Mouse (Mus musculus): ENCODE measurements around the gene E130308A19Rik. TPM values are rescaled to one million over a fixed set of nuclear protein-coding genes. Genes with fewer than 3 reads are reported as not detected.

E130308A19Rik gene
- polyA plus RNA-seq, 1 experiment from 2014 or later, result 39.7 TPM

DNA sequence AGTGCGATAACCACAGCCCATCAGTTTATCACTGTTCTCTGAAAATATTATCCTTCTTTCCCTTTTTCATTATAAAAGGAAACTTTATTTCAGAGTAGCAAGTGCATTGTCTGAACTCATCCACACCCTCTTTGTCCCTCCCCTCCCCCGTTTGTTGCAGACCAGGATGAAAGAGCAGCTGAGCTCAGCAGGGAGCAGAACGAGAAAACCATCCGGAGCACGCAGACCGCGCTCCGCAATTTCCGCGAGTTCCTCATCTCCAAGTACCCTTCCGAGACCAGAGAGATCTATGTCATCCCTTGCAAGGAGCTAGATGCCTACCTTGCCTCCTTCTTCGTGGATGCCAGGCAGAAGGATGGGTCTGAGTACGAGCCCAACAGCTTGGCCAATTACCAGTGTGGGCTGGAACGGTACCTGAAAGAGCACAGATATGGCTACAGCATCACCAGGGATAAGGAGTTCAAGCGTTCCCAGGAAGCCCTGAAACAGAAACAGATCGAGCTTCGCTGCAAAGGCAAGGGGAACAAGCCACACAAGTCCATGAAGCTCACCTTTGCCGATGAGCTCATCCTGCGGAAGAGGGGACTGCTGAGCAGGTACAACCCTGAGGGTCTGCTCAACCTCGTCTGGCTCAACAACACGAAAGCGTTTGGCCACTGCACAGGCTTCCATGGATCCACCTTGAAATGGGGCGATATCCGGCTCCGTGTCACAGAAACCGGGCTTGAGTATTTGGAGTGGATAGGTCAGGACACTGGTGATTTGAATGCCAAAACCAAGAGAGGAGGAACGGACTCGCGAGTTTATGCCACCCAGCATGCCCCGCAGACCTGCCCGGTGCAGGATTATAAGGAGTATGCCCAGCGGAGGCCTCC lies 93.7 kb downstream of the E130308A19Rik start:
- H3K4me1 ChIP-seq, result peaks cover 13% of the 10 kb centered on the region
- H3K4me2 ChIP-seq, result no peak overlapping the region
- ATAC-seq, result no peak
- H3K4me3 ChIP-seq, result no peak overlapping the region
- WGBS, result 85% methylated on average over 32 of the region's 32 CpGs
- H3K27me3 ChIP-seq, result no peaks in the 10 kb centered on the region
- H3K9me3 ChIP-seq (replicated peaks), result no peaks in the 10 kb centered on the region
- no peak overlapping the region for H3K9ac ChIP-seq
- H3K36me3 ChIP-seq (ENCODE audit: poor library complexity, severe bottlenecking), result peaks cover 12% of the 10 kb centered on the region
- no peak overlapping the region for H3K27ac ChIP-seq

DNA sequence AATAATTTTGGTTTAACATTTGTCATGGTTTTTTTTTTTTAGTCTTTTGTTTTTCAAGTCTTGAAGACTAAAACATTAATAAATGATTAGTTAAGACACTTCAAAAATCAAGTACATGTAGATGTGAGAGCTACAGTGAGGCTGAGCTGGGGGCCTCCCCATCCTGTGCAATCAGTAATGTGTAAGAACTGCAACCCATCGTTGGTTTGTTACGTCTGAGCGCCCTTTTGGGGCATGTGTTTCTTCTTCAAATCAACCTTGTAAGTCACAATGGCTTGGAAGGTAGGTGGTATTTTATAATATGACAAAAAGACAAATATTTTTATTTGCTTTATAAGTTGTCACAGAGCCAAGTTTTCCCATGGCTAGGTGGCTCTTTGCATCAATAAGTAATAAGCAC lies 95.8 kb downstream of the E130308A19Rik start:
- Histone ChIP-seq H3K4me1 (peaks cover 1% of the 10 kb centered on the region; the same call in 1 of the 2 replicates), H3K9ac (no peak overlapping the region), H3K4me2 (no peak overlapping the region), H3K9me3 (replicated peaks) (no peaks in the 10 kb centered on the region), H3K4me3 (no peak overlapping the region), H3K27ac (no peak overlapping the region), H3K36me3 (ENCODE audit: poor library complexity, severe bottlenecking) (peaks cover 12% of the 10 kb centered on the region), H3K27me3 (no peaks in the 10 kb centered on the region)
- 92% methylated on average over 3 of the region's 3 CpGs for WGBS
- ATAC-seq, result no peak

DNA sequence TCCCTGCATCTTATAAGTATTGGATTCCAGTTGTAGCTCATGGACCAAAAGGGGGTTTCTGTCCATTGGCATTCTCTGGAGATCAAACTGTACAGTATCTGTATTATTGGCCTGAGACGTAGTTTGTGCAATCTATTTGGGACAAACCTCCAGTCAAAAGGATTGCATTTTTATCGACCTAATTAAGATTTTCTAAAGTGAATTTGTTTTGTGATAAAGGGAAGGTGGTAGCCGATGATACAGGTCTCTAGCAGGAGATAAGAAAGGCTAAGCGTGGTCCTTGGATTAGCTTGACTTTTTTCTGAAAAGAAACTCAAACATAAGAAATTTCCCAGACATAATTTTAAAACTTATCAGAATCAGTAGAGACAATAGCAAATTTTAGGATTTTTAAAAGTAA lies 99.6 kb downstream of the E130308A19Rik start:
- H3K4me2 ChIP-seq, result no peak overlapping the region
- peaks cover 1% of the 10 kb centered on the region; the same call in 1 of the 2 replicates for H3K36me3 ChIP-seq (ENCODE audit: poor library complexity, severe bottlenecking)
- no peak overlapping the region for H3K9ac ChIP-seq
- 0 out of 2 replicates have a peak, but pooled peaks cover 6% of the 10 kb centered on the region for H3K4me1 ChIP-seq
- H3K27me3 ChIP-seq, result no peaks in the 10 kb centered on the region
- H3K27ac ChIP-seq, result no peak overlapping the region
- H3K4me3 ChIP-seq, result no peak overlapping the region
- WGBS, result 83% methylated on average over 4 of the region's 4 CpGs
- no peaks in the 10 kb centered on the region for H3K9me3 ChIP-seq (replicated peaks)
- no peak for ATAC-seq

DNA sequence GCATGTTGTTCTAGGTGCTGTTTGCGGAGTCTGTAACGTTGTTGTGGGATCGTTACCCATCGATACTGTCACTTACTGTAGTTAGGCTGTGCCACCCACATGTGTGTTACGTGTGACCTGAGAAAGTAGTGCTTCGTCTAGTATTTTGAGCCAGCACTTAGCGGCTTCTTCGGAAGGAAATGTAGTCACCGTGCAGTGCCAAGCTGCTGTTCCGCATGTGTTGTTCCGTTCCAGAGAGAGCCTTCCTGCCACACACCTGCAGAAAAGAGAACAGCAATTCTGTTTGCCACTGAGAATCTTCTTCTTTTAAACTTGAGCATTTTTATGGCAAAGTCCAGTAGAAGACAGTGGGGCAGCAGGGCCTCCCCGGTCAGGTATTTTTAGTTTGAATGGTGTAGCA lies 100.5 kb downstream of the E130308A19Rik start:
- Histone ChIP-seq H3K9ac (no peak overlapping the region), H3K9me3 (replicated peaks) (no peaks in the 10 kb centered on the region), H3K4me1 (0 out of 2 replicates have a peak, but pooled peaks cover 6% of the 10 kb centered on the region), H3K36me3 (ENCODE audit: poor library complexity, severe bottlenecking) (no peaks in the 10 kb centered on the region), H3K4me3 (no peak overlapping the region), H3K27ac (no peak overlapping the region), H3K27me3 (no peaks in the 10 kb centered on the region), H3K4me2 (no peak overlapping the region)
- ATAC-seq, result no peak
- WGBS, result 94% methylated on average over 12 of the region's 12 CpGs

DNA sequence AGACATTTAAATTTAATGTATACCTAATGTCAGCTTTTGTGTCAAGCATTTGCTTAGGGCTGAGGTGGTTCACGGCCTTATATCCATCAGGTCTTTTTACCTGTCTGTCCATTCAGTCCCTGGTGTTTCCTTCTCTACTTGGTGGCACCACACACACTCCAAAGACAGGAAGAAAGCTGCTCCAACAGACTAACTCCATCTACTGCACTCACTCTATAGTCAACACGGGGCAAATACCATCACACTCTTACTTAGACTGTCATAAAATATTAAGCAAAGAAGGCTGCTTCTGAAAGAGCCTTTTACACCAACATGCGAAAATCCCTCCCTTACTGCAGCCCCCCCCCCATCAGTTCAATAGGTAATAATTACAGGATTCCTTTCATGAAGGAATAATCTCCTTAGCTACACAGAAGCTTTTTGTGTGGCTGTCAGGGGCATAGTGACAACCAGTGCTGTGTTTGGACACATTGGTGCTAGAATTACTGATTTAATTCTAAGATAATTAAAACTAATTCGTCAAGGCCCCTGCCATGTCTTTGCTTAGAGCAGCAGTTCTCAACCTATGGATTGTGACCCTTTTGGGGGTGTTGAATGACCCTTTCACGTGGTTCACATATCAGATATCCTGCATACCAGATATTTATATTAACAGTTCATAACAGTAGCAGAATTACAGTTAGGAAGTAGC lies 101.3 kb downstream of the E130308A19Rik start:
- Histone ChIP-seq H3K9me3 (replicated peaks) (no peaks in the 10 kb centered on the region), H3K4me3 (no peak overlapping the region), H3K36me3 (ENCODE audit: poor library complexity, severe bottlenecking) (no peaks in the 10 kb centered on the region), H3K4me2 (no peak overlapping the region), H3K4me1 (0 out of 2 replicates have a peak, but pooled peaks cover 6% of the 10 kb centered on the region), H3K27me3 (no peaks in the 10 kb centered on the region), H3K9ac (no peak overlapping the region), H3K27ac (no peak overlapping the region)
- ATAC-seq, result no peak
- WGBS, result 31% methylated on average over 5 of the region's 5 CpGs

DNA sequence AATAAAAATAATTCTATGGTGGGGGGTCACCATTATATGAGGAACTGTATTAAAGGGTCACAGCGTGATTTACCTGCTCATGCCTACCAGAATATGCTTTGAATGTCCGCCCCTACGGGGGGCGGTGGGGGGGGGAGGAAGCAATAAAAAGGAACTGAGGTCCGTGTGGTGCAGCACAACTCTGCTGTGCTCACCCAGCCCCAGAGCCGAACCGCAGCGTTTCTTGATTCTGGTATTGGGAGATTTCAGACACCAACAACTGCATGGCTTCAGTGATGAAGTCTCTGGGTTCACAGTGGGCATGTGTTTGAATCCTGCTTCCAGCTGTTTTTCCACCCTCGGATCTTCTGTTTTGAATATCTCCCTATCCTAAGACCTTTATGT lies 101.9 kb downstream of the E130308A19Rik start:
- Histone ChIP-seq H3K27ac (no peak overlapping the region), H3K4me3 (no peak overlapping the region), H3K4me1 (0 out of 2 replicates have a peak, but pooled peaks cover 6% of the 10 kb centered on the region), H3K27me3 (no peaks in the 10 kb centered on the region), H3K9ac (no peak overlapping the region), H3K36me3 (ENCODE audit: poor library complexity, severe bottlenecking) (no peaks in the 10 kb centered on the region), H3K9me3 (replicated peaks) (no peaks in the 10 kb centered on the region), H3K4me2 (no peak overlapping the region)
- ATAC-seq, result no peak
- WGBS, result 83% methylated on average over 9 of the region's 9 CpGs

DNA sequence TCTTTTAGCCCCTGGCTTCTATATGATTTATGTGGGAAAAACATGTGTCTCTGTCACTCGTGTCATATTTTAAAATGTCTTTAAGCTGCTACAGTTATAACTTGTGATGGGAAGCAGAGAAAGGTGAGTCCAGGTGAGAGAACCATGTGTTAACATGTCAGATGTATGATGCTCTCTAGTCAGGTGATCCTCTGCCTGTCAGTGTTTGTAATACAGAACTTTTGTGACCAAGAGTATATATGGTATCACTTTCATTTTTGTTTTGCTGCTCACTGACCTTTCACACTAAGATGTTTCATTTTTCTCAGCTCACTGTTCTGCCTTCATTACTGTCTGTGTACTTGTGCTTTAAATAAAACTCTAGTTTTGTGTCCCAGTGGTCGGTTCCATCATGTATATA lies 102.8 kb downstream of the E130308A19Rik start:
- H3K27ac ChIP-seq, result no peak overlapping the region
- H3K4me1 ChIP-seq, result 0 out of 2 replicates have a peak, but pooled peaks cover 6% of the 10 kb centered on the region
- no peak overlapping the region for H3K4me2 ChIP-seq
- no peaks in the 10 kb centered on the region for H3K9me3 ChIP-seq (replicated peaks)
- 84% methylated on average over 2 of the region's 2 CpGs for WGBS
- no peaks in the 10 kb centered on the region for H3K36me3 ChIP-seq (ENCODE audit: poor library complexity, severe bottlenecking)
- H3K27me3 ChIP-seq, result no peaks in the 10 kb centered on the region
- H3K9ac ChIP-seq, result no peak overlapping the region
- no peak for ATAC-seq
- H3K4me3 ChIP-seq, result no peak overlapping the region

DNA sequence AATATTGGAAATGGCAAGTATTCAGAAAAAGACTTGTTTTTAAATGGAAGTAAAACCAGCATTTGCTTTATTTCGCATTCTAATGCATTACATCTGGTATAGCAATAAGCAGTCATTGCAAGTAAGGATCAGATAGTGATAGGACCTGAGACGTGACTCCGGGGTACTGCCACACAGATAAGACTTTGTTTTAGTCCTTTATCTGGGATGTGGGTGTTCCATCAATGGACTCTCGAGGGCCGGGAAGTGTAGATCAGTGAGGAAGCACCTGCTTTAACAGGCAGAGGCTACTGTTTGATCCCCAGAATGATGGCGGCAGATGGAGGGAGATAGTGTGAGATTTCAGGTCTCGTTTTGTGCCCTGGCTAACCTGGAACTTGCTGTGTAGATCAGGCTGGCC lies 105.5 kb downstream of the E130308A19Rik start:
- no peak overlapping the region for H3K27ac ChIP-seq
- no peak overlapping the region for H3K4me3 ChIP-seq
- H3K9me3 ChIP-seq (replicated peaks), result no peaks in the 10 kb centered on the region
- no peaks in the 10 kb centered on the region for H3K27me3 ChIP-seq
- H3K9ac ChIP-seq, result no peak overlapping the region
- no peak for ATAC-seq
- WGBS, result 94% methylated on average over 7 of the region's 7 CpGs
- no peaks in the 10 kb centered on the region for H3K36me3 ChIP-seq (ENCODE audit: poor library complexity, severe bottlenecking)
- H3K4me1 ChIP-seq, result 0 out of 2 replicates have a peak, but pooled peaks cover 6% of the 10 kb centered on the region
- no peak overlapping the region for H3K4me2 ChIP-seq

DNA sequence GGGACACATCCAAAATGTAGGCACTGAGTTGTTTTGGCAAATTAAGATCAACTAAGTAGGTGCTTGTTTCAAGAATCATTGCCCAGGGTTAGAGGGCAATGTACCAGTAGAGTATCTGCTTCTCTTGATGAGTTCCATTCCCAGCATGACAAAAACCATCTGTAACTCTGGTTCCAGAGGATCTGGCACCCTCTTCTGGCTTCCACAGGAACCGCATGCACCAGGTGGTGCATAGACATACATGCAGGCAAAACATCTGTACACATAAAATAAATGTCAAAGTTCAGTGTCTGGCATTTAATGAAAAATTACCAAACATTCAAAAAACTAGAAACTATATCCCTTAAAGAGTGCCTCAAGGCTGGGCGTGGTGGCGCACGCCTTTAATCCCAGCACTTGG lies 113.3 kb downstream of the E130308A19Rik start:
- H3K27me3 ChIP-seq, result no peaks in the 10 kb centered on the region
- H3K9me3 ChIP-seq (replicated peaks), result 0 out of 2 replicates have a peak, but pooled peaks cover 5% of the 10 kb centered on the region
- H3K4me3 ChIP-seq, result no peak overlapping the region
- no peak for ATAC-seq
- no peaks in the 10 kb centered on the region for H3K4me1 ChIP-seq
- WGBS, result 98% methylated on average over 4 of the region's 4 CpGs
- no peak overlapping the region for H3K9ac ChIP-seq
- peaks cover 8% of the 10 kb centered on the region for H3K36me3 ChIP-seq (ENCODE audit: poor library complexity, severe bottlenecking)
- no peak overlapping the region for H3K27ac ChIP-seq
- no peak overlapping the region for H3K4me2 ChIP-seq

DNA sequence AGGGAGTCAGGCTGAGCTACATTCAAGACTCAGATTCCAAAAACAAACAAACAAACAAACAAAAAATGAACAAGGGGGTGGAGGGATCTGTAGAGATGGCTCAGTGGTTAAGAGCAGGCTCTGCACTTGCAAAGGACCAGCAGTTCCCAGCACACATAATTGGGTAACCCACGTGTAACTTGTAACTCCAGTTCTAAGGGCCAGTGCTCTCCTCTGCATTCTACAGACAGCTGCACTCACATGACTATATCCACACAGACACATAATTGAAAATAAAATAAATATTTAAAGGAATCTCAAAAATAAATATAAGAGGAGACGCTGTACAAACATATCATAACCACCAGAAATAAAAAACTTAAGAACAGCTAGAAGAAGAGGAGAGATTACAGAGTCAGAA lies 113.9 kb downstream of the E130308A19Rik start:
- Histone ChIP-seq H3K9me3 (replicated peaks) (0 out of 2 replicates have a peak, but pooled peaks cover 5% of the 10 kb centered on the region), H3K36me3 (ENCODE audit: poor library complexity, severe bottlenecking) (peaks cover 8% of the 10 kb centered on the region), H3K4me2 (no peak overlapping the region), H3K27me3 (no peaks in the 10 kb centered on the region), H3K4me3 (no peak overlapping the region), H3K9ac (no peak overlapping the region), H3K27ac (no peak overlapping the region), H3K4me1 (no peaks in the 10 kb centered on the region)
- WGBS, result 89% methylated on average over 2 of the region's 2 CpGs
- ATAC-seq, result no peak

DNA sequence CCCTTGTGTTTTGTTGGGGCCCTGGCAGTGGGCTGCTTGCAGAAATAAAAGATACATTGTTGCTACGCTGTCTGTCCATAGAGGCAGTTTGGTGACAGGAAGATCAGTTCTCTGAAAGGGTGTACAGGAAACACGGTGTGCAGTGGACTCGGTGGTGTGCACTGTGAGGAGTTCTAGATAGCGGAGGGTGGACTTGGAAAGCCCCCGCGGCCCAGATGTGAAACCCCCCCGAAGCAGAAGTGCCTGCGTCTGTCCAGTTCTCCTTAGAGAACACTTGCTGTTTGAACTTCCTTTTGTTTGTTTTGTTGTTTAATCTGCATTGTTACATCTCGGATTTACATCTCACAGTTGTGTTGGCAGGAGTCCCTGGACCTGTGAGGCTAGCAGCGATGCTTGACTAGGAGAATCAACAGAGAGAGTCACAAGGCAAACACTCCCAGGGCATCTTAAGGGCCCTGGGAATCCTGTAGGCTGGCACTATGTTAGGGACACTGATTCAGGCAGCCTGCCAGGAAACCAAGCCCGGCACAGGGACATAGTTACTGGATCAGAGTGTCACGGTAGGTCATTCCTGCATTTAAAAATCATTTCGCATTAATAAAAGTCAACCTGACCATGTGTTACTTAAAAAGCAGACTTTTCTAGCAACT lies 127.6 kb downstream of the E130308A19Rik start:
- Histone ChIP-seq H3K9ac (no peak overlapping the region), H3K4me1 (no peaks in the 10 kb centered on the region), H3K4me3 (no peak overlapping the region), H3K27ac (no peak overlapping the region), H3K27me3 (no peaks in the 10 kb centered on the region), H3K4me2 (no peak overlapping the region), H3K36me3 (ENCODE audit: poor library complexity, severe bottlenecking) (peaks cover 14% of the 10 kb centered on the region; the same call in 1 of the 2 replicates), H3K9me3 (replicated peaks) (no peaks in the 10 kb centered on the region)
- ATAC-seq, result no peak
- WGBS, result 70% methylated on average over 13 of the region's 13 CpGs

Measured in forebrain, embryonic 13.5 days (tissue).